Mouse (Mus musculus) heart, postnatal 10 days (tissue): ENCODE results near the gene Glyr1. TPM values are rescaled to one million over a fixed set of nuclear protein-coding genes. Genes with fewer than 3 reads are reported as not detected.
A peak's percentile ranks its signal among the peaks of the same experiment; 100 is the strongest.

Experiments
- DNase-seq, 2 experiments: peaks; one replicate each; pipeline ENCODE4 v3.0.0; 2021
- intact Hi-C: fragments of 180-260 bp; cut with DNase I; formaldehyde crosslinking; loops from one replicate; pipeline ENCODE4 v1.15.1; 2025
- total RNA-seq, 2 experiments: library from RNA; stranded (reverse); gene quantifications; 2 replicates each; pipeline ENCODE4 v1.2.3; 2021

The Glyr1 gene
- total RNA-seq, 2 experiments from 2014 or later: 57.2 to 60.4 TPM

- intact Hi-C loops: loop anchor here (2.0 kb wide), 1 partner anchor 46 kb away; no protein-coding TSS in a partner anchor
- no peak for DNase-seq
Measured at GRCm38 (mm10) chr16:5012036-5013005, 37.3 kb downstream of the Glyr1 start.

DNA sequence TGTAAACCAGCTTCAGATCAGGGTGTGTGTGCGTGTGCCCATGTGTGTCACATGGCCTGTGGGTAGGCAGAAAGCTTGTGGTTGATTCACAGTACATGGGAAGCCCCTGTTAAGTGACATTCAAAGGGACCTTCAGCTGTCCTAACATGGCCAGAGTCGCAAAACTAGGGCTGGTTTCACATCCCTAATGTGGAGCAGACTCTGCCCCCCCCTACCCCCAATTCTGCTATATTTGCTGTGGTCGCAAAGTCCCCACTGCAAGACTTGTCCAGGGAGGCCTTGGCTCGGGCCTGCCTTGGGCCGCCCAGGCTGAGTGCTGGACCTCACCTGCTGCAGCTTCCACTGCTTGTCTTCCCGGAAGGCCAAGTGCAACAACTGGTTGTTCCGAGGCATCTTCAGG lies 38.4 kb downstream of the Glyr1 start:
- intact Hi-C loops: no loop called here
- no peak for DNase-seq

GRCm38 (mm10) chr16:5010371-5010935 lies 39.2 kb downstream of the Glyr1 start:
- peak in 1 of 2 experiments; percentile 15 for DNase-seq
- intact Hi-C loops: no loop called here

- intact Hi-C loops: no loop called here
- no peak for DNase-seq
Measured at GRCm38 (mm10) chr16:5008076-5008475, 41.6 kb downstream of the Glyr1 start.

GRCm38 (mm10) chr16:5007492-5007891 lies 42.2 kb downstream of the Glyr1 start:
- no peak for DNase-seq
- intact Hi-C loops: no loop called here

DNA sequence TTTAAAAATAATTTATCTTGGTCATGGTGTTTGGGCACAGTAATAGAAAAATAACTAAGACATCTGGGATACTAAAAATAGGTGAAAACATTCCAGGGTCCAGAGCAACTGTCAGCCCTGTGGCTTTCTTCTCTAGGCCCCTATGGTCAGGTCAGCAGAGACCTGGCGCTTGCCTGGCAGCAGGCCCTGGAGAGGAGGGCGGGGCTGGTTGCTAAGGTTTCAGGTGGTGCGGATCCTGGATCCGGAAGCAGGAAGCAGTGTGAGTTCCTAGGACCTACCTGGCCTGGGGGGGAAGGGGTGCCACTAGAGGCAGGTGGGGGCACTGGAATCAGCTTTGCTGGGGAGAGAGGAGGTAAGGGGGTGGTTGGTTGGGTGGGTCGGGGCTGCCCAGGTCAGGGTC lies 42.6 kb downstream of the Glyr1 start, which contains the start of gene Smim22:
TSS of gene Smim22 (plus strand) at position 222 of the 400 bp plus-strand sequence.
- intact Hi-C loops: no loop called here
- DNase-seq: no peak

GRCm38 (mm10) chr16:5000611-5001010 lies 49.1 kb downstream of the Glyr1 start:
- intact Hi-C loops: no loop called here
- DNase-seq: no peak

DNA sequence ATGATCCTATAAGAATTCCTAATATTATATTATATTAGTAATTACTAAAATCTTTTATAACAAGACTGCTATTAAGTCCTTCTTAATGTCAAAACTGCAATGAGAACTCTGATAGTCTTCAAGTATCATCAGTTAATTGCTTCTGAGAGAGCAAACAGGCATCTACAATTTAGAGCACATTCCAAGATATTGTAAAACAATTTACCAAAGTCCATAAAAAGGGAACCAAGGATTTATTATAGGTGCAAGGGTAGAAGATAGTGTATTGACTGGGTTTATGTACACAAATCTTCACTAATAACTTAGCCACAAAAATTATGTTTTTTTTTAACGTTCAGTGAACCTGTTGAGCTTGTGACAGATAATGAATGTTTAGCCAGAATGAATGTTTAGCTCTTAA lies 50.7 kb downstream of the Glyr1 start:
- DNase-seq: no peak

GRCm38 (mm10) chr16:4997553-4997952 lies 52.1 kb downstream of the Glyr1 start, which contains the start of gene Sept12:
TSS of gene Sept12 (minus strand) at chr16:4997852.
- peak in 1 of 2 experiments; percentile 34 for DNase-seq
- intact Hi-C loops: no loop called here

More for the DNA sequence above, 50.7 kb downstream of the Glyr1 start:
- intact Hi-C loops: no loop called here

DNA sequence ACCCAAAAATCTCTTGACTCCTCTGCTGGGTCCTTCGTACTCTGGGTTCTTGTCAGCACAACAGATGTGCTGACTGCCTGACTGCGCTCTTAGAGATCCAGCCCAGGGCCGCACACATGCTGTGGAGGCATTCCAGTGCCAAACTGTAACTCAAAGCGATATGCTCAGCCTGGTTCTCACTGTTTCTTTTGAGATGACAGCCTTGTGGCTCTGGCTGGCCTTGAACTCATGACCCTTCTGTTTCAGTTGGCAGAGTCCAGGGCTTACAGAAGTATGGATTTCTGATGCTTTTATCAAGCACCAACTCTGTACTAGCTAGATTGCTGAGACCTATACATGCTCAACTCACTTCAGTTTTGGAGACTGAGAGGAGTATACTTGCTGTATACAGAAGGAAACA lies 56.4 kb downstream of the Glyr1 start:
- intact Hi-C loops: no loop called here
- DNase-seq: no peak

DNA sequence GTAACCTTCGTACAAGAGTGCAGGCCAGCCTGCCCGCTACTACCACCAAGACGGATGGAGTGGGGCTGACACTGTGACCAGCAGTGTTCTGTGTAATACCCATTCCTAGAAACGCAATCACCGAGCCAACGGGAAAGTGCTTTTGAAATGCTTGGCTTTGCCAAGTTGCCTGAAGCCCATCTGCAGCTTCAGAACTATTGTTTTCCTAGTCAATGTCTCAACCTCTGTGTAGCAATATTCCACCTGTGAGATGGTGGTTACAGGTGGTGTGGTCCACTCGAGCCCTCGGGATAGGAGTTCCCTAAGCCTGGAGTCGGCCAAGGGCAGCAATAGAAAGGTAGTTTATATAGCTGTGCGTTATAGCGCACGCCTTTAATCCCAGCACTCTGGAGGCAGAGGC lies 64.9 kb downstream of the Glyr1 start:
- no peak for DNase-seq
- intact Hi-C loops: no loop called here

DNA sequence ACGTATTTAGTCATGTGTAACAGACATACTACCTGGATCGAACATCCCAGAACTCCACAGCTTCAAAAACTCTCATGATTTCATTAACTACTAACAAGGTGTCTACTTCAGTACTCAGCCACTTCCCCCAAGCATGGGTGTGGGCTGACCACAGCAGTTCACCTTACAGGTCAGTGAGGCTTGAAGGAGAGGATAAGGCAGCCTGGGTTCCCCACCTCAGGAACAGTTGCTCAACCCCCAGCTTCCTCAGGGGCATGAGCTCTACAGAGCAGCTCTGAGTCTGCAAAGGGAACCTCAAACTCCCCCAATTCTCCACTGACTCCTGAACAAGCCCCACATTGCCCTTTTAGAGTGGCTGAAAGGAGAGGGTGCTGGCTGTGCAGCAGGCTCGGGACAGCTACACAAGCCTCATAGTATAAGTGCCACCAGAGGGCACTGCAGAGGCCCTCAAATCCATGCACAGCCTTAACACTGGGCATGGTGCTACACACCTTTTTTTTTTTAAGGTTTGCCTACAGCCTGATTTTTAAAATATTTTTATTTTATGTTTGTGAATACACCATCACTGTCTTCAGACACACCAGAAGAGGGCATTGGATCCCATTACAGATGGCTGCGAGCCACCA lies 69.8 kb downstream of the Glyr1 start:
- intact Hi-C loops: loop anchor here (1.0 kb wide), 1 partner anchor 165 kb away; no protein-coding TSS in a partner anchor
- DNase-seq: peak; percentile 32 to 52

DNA sequence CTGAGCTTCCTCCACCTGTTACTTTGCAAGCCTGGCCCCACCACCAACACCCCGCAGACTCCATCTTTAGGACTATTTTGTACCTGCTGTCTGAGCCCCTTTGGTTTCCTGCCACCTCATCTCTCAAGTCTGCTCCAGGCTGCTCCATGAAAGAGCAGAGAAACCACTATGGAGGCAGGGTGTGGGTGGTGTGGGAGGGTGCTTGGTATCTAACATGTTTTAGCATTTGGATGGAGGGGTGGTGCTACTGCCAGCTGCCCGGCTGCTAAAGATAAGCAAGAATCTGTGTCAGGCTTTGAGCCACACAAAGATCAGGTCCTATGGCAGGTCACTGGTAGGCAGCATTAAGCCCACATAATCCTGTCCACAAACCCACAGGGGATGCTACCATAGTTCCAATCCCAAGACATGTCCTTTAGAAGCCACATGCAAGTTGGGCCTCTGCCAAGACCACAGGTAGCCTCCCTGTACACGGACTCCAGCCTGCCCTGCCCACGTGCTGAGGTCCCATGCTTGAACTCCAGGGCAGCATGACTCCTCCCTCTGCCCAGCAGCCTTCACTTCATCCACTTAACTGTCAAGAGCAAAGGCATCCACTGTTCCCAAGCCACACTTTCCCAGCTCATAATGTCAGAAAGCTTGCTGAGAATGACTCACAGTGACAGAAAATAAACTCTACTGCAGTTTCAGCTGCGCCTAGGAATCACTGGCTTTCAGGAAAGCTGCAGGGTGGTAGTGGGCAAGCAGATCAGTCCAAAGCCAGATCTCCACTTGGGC lies 71.2 kb downstream of the Glyr1 start:
- DNase-seq: peak; percentile 37 to 50

GRCm38 (mm10) chr16:4976180-4976579 lies 73.5 kb downstream of the Glyr1 start:
- intact Hi-C loops: no loop called here

More for the DNA sequence above, 71.2 kb downstream of the Glyr1 start:
- intact Hi-C loops: no loop called here

DNA sequence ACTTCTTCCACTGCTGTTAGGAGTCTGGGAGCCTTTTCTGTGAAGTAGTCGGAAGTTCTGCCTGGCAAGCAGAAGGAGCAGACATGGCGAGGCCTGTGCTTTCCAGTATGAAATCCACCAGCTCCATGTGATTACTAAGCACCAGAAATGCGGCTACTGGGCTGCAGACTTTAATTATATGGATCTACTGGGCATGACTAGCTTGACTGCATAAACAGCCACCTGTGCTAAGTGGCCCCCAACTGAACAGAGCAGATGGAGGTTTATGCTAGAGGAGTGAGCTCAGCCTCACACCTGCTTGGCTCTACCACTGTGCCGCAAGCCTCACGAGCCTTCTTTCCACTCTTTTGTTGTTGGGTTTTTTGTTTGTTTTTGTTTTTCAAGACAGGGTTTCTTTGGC lies 75.1 kb downstream of the Glyr1 start:
- no peak for DNase-seq
- intact Hi-C loops: no loop called here

More at GRCm38 (mm10) chr16:4976180-4976579, 73.5 kb downstream of the Glyr1 start:
- DNase-seq: no peak

- intact Hi-C loops: no loop called here
- DNase-seq: peak; percentile 25 to 27
Measured at GRCm38 (mm10) chr16:4971626-4972025, 78.0 kb downstream of the Glyr1 start.

DNA sequence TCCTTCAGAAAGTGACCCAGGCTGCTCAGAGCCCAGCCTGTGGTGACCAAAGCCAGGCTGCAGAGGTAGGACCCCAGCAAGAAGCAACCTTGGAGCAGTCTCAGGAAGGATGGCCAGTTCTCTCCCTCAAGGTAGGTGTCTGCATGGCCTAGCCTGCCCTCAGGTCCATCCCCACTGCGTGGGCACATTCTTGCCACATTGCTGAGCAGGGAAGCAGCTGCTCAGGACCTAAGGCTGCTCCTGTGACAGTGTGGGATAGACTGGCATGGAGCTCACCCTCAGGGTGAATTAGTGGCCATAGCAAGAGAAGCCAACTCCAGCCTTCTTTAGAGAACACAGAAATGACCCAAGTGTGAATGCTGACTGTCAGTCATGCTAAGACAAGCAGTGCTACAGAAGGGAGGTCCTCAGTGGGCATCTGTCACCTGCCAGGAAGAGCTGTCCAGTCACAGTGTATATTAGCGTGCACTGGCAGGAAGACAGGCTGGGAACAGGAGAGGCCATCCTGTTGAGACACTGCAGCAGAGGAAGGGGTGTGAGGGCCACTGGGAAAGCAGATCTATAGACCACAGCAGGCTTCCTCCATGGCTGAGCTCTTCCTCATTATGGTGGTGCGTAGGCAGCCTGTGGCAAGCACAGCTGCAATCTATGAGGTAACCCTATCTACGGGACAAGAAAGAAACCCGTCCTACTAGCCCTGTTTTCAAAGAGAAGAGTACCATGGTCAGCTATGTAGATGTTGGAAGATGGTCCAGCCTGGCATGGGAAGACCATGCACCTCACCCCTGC lies 80.4 kb downstream of the Glyr1 start:
- no peak for DNase-seq
- intact Hi-C loops: no loop called here

GRCm38 (mm10) chr16:4968426-4968825 lies 81.2 kb downstream of the Glyr1 start:
- intact Hi-C loops: no loop called here
- no peak for DNase-seq

DNA sequence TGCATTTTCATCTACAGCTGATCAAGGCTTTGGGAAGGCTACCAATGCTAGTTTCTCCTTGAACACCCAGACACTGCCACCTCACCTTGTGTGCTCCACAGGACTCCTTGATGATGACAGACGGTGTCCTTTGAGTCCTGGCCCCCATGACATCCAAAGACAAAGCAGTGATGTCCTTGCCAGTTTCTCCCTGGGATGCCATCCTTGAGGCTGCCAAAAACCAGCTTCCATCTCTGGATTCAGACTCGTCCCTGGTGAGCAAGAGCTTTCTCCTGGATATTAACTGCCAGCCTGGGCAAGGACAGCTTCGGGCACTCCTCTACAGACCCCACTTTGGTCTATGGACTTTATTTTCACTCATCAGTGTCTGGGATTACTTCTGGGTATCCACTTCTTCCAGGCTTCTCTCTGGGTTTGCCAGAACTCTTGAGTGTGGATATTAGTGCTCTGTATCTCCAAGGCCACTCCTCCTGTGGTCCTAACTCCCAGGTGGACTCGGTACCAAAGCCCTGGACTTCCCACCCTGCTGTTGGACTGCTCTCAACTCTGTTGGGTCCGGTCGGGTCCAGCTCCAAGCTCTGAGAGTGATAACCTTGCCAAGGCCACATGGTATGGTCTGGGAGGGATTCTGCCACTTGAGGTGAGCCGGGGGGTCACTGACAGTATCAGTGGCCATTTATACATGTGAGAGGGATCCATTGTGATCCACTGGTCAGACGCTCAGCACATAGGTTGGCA lies 84.1 kb downstream of the Glyr1 start:
- intact Hi-C loops: loop anchor here (2.0 kb wide), 1 partner anchor 47 kb away; the partner anchor contains the start of gene Rogdi
- DNase-seq: no peak
